Mouse (Mus musculus) CH12F3 (cell line): Measurements from ENCODE around the gene Clec3b.

ENCODE experiments used
- in situ Hi-C: fragments of 300-500 bp; cut with MboI; formaldehyde crosslinking; loops from 2 replicates; pipeline ENCODE4 v1.14.3; 2020; ENCODE audit warnings: low sequenced_read_pairs

Gene Clec3b

GRCm38 (mm10) chr9:123152026-123152425 lies 1.3 kb downstream of the Clec3b start:
- in situ Hi-C loops, result loop anchor here (10.0 kb wide), 1 partner anchor 293 kb away; no protein-coding TSS in a partner anchor

GRCm38 (mm10) chr9:123153121-123153520 lies 2.4 kb downstream of the Clec3b start:
- in situ Hi-C loops, result loop anchor here (10.0 kb wide), 1 partner anchor 292 kb away; no protein-coding TSS in a partner anchor

GRCm38 (mm10) chr9:123156910-123157361 lies 6.2 kb downstream of the Clec3b start:
- in situ Hi-C loops, result loop anchor here (10.0 kb wide), 1 partner anchor 288 kb away; no protein-coding TSS in a partner anchor

- in situ Hi-C loops, result loop anchor here (10.0 kb wide), 1 partner anchor 287 kb away; no protein-coding TSS in a partner anchor
Measured at GRCm38 (mm10) chr9:123157699-123158098, 7.0 kb downstream of the Clec3b start.

- in situ Hi-C loops, result loop anchor here (10.0 kb wide), 1 partner anchor 287 kb away; no protein-coding TSS in a partner anchor
Measured at GRCm38 (mm10) chr9:123158125-123158836, 7.5 kb downstream of the Clec3b start.

GRCm38 (mm10) chr9:123159330-123159729 lies 8.6 kb downstream of the Clec3b start:
- in situ Hi-C loops, result loop anchor here (10.0 kb wide), 1 partner anchor 285 kb away; no protein-coding TSS in a partner anchor

GRCm38 (mm10) chr9:123161792-123162191 lies 11.0 kb downstream of the Clec3b start:
- in situ Hi-C loops, result loop anchor here (5.0 kb wide), 1 partner anchor 96 kb away; no protein-coding TSS in a partner anchor

GRCm38 (mm10) chr9:123162985-123163694 lies 12.4 kb downstream of the Clec3b start:
- in situ Hi-C loops, result loop anchor here (5.0 kb wide), 1 partner anchor 94 kb away; no protein-coding TSS in a partner anchor

- in situ Hi-C loops, result no loop called here
Measured at GRCm38 (mm10) chr9:123165781-123166443, 15.2 kb downstream of the Clec3b start.

- in situ Hi-C loops, result no loop called here
Measured at GRCm38 (mm10) chr9:123173760-123174159, 23.0 kb downstream of the Clec3b start.

GRCm38 (mm10) chr9:123174356-123174755 lies 23.6 kb downstream of the Clec3b start:
- in situ Hi-C loops, result no loop called here

GRCm38 (mm10) chr9:123177380-123178048 lies 26.8 kb downstream of the Clec3b start:
- in situ Hi-C loops, result no loop called here

- in situ Hi-C loops, result no loop called here
Measured at GRCm38 (mm10) chr9:123180003-123180402, 29.3 kb downstream of the Clec3b start.

- in situ Hi-C loops, result no loop called here
Measured at GRCm38 (mm10) chr9:123183226-123183625, 32.5 kb downstream of the Clec3b start.

- in situ Hi-C loops, result no loop called here
Measured at GRCm38 (mm10) chr9:123185546-123185945, 34.8 kb downstream of the Clec3b start.

- in situ Hi-C loops, result no loop called here
Measured at GRCm38 (mm10) chr9:123186151-123186550, 35.4 kb downstream of the Clec3b start.

- in situ Hi-C loops, result no loop called here
Measured at GRCm38 (mm10) chr9:123187589-123187988, 36.8 kb downstream of the Clec3b start.

GRCm38 (mm10) chr9:123188271-123188670 lies 37.5 kb downstream of the Clec3b start:
- in situ Hi-C loops, result no loop called here

GRCm38 (mm10) chr9:123200116-123200515 lies 49.4 kb downstream of the Clec3b start:
- in situ Hi-C loops, result no loop called here

- in situ Hi-C loops, result no loop called here
Measured at GRCm38 (mm10) chr9:123206526-123206925, 55.8 kb downstream of the Clec3b start.
